Mouse (Mus musculus) megakaryocyte progenitor cell, adult 5-6 weeks (primary cell): ENCODE data around the gene Taf5l. TPM values are rescaled to one million over a fixed set of nuclear protein-coding genes. Genes with fewer than 3 reads are reported as not detected.
A peak's percentile ranks its signal among the peaks of the same experiment; 100 is the strongest.
"Not testable (repeated sequence)": the region's sequence is repeated elsewhere in the genome, so short reads cannot be mapped to it uniquely, and the experiment has no call there.

Source experiments
- ATAC-seq: replicated peaks from 2 replicates; pipeline ENCODE4 v1.8.0; 2016; ENCODE audit warnings: mild to moderate bottlenecking, moderate TSS enrichment, inconsistent platforms; ENCODE audit not compliant: poor library complexity
- total RNA-seq, 2 experiments: library from RNA; stranded (forward) in 1 of 2; stranded (reverse) in 1 of 2; fragments of 157-497, 149-512 nt in 1 of 2; fragments of 200-1000 nt in 1 of 2; gene quantifications; 2 replicates each; pipeline versions ENCODE4 v1.2.3 to v1.2.4; 2015 to 2017

The Taf5l gene
- total RNA-seq (2015) (30.5 and 32.8 TPM in 2 replicates), total RNA-seq (2017) (32.8 and 34.4 TPM in 2 replicates)

DNA sequence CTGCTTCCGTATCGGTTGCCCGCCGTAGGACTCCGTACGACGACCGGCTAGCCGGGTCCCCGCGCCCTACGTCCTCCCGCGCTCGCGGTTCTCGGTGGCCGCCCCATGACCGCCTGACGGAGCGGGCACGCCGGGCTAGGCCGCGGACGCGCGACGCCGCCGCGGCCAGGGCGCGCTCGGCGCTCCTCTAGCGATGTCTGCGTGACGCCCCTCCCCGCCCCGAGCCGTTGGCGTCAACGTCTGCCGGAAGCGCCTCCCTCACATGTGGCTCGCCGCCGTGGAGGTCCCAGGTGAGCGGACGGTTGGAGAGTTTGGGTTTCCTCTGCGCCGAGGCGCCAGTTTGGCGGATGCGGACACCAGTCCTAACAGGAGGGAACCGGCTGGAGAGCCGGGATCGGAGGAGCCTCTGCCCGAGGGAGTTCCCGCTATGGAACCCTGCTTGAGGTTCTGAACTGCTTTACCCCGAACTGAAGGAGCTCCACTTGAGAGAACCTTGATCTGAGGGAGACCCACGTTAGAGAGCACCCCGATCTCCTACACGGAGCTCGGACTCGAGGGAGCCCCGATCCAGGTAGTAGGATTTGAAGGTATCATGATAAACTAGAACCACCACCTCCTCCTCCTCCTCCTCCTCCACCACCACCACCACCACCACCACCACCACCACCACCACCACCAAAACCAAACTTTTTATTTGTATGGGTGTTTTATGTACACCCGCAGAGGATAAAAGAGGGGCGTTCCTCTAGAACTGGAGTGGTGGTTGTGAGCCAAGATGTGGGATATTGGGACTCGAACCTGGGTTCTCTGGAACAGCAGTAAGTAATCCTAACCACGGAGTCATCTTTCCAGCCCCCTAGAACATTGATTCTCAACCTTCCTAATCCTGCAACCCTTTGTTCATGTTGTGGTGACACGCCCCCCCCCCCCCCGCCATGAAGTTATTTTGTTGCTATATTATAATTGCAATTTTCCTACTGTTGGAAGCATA is at the start of gene Taf5l, which contains the start of gene Urb2:
Gene Taf5l (minus strand): TSS at position 161 of the 991 bp plus-strand sequence.
Gene Urb2 (plus strand): TSS at position 272 of the 991 bp plus-strand sequence.
- peak; percentile 90 for ATAC-seq

DNA sequence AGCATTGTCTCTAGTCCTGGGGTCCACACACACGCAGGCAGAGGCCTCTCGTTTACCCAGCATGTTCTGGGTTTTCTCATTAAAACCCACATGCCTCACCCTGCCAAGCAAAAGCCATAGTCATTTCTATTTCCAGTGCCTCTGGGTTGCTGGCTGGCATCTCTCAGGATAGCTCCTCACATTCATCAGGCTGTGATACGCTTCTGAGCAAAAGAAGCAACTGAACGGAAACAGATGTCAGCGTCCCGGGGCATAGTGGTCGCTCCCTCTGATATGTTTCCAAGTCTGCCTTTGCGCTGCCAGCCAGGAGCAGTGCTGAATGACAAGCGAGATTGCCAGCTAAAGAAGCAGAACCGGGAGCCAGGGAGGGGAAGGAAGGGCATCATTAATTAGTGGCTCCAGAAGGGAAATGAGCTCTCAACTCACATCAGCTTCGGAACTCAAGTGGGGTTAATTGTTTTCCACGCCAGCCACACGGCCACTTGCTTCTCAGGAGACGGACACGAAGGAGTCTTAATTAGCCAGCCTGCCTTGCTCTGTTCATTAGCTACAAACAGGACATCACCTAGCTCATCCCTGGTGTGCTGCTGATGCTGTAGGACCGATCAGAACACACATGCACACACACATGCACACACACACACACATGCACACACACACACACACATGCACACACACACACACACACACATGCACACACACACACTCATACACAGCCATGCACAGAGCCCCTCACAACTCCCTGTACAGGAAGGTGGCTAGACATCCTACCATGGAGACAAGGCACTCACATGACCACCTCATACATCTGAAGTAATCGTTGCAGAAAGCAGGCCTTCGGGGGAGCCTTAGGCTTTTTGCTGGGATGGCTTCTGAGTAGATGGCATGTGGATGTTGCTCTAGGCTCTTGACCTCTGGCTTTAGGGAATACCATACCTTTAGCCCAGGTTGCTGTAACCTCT is 49.4 kb upstream of the Taf5l start:
- peak; percentile 65 for ATAC-seq

DNA sequence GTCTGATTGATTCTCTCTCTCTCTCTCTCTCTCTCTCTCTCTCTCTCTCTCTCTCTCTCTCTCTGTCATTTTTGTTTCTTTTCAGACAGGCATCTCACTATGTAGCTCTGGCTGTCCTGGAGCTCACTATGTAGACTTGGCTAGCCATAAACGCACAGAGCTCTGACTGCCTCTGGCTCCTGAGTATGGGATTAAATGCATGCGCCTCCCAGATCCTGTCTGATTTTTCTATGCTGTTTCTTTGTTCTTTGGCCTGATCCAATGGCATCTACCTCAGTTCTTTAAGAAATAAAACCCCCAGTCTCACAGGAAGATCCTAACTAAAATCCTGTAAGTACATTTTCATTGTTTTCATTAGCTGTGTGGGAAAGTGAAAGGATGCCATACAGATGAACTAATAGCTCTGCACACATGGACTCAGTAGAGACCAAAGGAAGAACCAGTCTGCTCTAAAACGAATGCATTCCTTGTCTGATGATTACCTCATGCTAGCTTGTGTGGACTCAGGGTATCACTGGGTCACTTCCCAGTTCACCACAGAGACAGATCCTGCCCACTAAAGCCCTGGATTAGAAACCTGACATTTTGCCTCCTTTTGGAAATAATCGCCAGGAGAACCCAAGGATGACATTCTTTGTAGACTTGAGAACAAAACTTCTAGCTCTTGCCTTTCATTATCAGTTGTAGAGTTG is 46.0 kb upstream of the Taf5l start:
- no peak for ATAC-seq

DNA sequence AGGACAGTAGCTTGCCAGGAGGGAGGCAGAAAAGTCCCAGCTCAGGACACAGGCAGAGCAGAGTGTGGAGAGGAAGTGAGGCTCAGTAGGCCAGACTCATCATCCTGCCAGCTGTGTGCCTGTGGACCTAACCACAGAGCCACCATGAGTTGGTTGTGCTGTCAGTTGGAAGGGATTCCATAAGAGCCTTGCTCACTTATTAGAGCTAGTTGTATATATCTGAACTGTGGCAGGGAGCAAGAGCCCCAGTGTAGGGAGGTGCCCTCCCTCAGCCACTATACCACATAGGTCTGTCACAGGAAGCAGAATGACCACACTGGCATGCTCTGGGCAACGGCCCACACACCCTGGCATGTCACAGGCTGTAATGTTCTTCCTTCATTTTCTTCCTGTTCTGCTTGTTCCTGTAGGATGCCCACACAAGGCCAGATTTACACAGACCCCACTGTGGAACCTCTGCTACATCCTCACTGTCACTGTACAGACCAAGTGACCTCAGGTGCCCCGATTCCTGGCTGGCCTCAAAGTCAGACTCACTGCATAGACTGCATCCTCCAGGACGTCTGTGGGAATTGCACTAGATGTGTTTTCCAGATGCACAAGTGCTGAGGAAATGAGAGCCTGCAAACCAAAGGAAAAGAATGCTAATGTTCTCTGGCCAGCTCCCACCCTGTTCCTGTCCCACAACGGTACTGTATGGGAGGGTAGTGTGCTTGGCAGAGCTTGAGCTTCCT is 45.3 kb upstream of the Taf5l start:
- ATAC-seq: peak; percentile 79

DNA sequence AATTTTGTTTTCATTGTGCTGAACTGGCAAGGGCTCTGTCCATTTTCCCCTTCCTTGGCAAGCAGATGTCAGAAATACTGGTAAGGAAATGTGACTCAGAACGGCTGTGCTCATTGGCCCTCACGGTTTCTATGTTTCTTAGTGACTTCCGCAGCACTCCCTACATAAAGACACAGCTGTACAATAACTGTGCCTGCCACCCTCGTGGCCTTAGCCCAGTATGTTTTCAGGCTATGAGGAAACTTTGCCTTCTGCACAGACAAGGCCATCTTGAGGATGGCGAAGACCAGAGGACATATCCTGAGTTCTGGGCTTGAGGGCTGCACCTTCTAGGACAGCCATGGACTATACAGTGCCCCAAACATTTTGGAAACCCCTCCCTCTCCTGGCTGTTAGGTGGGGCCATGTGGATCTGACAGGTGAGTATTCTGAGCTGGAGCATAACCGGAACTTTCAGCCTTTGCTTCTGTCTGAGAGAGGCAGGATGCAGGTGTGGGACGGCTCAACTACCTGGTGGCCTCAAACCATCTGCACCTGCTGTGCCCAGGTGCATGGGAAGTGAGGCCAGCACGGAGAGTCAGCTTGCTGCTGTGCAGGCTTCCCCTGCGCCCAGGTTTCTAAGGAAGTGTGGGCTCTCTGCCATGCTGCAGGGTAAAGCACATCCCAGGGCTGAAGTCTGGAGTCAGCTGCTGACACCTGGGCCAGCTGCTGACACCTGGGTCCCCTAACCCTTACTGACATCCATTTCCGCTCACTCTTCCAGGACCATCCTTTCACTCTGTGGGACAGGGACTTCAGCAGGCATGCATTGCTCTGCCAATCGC is 35.8 kb upstream of the Taf5l start:
- ATAC-seq: no peak

DNA sequence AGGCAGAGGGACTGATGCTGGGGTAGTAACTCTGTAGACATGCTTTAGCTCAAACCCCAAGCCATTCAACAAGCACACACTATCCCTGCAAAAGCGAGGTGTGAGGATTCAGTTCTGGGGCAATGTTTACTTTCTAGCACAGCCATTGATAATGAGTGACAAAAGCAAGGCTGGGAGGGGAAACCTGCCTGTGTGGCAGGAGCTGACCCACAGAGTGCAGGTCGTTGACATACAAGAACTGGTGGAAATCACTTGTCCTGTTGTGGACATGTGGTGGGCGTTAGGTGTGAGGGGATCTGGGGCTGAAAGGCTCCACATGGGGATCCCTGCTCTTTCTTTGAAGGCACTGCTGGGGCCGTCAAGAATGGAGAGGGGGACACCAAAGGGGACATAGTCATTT is 31.4 kb upstream of the Taf5l start:
- ATAC-seq: no peak

DNA sequence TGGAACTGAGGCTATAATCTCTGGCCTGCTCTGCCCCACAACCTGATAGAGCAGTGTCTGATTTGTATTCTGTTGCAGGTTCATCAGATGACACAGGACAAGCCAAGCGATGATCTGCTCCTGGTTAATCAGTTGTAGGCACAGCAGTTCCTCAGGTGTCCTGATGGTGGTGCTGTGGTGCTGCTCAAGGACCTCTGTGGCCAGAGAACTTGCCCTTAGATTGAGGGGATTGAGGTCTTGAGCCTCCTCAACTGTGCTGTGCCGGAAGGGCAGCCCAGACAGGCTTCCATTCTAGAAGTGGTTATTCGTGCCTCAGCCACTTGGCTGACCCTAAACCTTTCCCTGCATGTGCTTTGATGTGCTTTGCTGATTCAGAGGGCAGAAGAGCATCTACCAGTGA is 30.9 kb upstream of the Taf5l start:
- peak; percentile 97 for ATAC-seq

DNA sequence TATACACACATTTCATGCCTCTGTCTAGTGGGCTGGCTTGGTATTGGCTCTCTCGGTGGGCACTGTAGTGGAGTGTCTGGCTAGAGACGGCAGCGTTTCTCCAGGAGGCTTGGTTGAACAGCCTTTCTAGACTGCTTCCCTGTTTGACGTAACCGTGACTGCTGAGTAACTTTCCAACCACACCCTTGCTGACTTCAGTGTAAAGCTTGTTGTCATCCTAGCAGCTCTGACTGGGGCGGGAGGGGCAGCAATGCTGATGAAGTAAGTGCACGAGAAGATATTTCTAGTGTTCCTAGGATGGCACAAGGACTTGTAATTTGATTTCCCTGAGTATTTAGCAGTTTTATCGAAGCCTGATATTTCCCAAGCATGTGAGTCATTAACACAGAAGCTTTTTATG is 24.7 kb upstream of the Taf5l start:
- ATAC-seq: no peak

DNA sequence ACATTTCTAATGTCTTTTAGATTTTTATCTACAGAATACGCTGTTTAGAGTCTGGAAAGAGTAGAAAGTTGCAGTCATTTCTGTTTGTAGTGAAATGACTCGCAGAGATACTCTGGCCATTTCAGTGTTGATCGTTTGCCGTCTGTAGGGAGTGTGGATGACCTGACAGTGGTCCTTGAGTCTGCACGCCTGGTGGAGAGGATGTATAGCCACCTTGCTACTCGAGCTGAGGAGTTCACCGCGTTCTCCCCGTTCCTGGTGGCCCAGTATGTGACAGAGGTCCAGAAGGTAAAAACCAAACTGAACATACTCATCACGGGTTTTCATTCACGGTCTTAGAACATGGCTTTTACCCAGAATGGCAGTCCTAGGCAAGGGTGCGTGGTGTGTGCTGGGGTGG is 23.7 kb upstream of the Taf5l start:
- no peak for ATAC-seq

DNA sequence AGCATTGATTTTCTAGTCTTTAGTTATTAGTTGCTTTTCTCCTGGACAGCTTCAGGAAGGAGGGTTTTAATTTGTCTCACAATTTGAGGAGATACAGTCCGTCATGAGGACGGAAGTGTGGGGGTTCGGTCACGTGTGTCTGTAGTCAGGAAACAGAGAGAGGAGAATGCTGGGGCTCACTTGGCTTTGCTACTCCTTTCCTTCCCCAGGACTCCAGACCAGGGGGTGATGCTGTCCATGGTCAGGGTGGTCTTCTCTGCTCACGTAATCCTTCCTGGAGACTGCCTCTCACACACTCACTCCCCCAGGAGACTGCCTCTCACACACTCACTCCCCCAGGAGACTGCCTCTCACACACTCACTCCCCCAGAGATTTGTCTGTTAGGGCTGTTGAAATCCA is 23.2 kb upstream of the Taf5l start:
- ATAC-seq: no peak

DNA sequence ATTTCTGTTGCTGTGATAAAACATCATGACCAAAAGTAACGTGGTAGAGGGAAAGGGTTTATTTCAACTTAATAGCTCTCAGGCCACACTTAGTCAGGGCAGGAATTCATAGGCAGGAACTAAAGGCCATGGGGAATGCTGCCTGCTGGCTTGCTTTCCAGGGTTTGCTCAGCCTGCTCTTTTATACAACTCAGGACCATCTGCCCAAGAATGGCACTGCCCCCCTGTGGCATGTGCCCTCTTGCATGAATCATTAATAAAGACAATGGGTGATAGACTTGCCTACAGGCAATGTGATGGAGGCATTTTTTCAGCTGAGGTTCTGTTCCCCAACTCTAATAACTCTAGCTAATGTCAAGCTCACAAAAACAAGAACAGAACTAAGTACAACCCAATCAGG is 21.0 kb upstream of the Taf5l start:
- ATAC-seq: no peak

DNA sequence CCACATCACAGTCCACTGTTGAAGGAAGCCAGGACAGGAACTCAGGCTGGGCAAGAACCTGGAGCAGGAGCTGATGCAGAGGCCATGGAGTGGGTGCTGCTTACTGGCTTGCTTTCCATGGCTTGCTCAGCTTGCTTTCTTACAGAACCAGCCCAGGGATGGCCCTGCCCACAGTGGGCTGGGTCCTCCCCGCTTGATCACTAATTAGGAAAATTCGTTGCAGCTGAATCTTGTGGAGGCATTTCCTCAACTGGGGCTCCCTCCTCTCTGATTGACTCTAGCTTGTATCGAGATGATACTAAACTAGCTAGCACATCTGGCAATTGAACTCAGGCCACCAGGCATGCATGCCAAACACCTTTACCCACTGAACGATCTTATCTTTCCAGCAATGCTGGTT is 18.2 kb upstream of the Taf5l start:
- ATAC-seq: no peak

DNA sequence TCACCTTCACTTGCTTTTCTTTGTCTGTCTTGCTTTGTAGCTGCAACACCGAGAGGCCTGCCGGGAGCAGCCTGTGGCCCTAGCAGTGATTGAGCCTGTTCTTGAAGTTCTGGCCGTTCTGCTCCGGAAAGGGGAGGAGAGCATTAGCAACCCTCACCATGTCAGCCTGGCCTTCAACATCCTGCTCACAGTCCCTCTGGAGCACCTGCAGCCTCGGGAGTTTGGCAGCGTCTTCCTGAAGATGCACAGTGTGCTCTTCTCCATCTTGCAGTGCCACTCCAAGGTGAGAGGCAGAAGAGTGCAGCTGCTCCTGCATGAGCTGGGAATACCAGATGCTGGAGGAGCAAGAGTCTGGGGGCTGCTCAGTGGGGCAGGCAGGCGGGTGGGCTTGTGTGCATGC is 16.9 kb upstream of the Taf5l start:
- ATAC-seq: no peak

DNA sequence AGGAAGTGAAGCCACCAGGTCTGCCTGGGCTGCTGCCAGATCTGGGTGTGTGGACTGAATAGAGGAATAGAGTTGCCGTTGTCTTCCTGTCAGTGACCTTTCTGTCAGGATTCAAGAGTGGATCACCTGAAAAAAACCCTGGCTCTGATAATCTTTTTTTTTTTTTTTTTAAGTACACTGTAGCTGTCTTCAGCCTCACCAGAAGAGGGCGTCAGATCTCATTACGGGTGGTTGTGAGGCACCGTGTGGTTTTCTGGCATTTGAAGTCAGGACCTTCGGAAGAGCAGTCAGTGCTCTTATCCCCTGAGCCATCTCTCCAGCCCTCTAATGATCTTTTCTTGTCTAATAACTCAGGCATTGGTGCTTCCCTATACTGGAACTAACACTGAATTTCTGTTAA is 12.2 kb upstream of the Taf5l start:
- ATAC-seq: no peak

DNA sequence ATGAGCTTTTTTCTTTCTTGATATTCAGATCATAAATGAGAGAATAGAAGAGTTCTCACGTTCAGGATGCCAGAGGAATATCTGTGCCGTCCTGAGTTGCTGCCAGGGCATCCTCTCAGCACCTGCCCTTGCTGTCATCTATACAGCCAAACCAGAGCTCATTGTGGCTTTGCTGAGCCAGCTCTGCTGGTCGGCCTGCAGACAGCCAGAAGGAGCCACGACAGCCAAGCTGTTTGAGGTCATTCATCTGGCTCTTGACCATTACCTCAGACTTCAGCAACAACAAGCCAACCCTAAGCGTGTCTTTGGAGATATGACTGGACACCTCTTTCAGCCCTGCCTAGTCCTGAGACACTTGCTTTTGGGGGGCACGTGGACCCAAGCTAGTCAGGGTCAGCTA is 6.6 kb upstream of the Taf5l start:
- ATAC-seq: no peak

DNA sequence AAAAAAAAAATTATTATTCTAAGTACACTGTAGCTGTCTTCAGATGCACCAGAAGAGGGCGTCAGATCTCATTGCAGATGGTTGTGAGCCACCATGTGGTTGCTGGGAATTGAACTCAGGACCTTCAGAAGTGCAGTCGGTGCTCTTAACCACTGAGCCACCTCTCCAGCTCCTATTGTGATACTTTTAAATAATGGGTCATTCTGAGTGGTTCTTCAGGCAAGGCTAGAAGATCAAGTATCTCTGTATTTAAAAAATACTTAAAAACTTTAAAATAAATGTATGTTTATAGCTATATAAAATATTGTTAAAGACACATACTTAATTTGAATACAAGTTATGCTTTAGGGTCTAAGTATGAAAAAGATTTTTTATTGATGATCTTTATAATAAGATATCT is 5.1 kb upstream of the Taf5l start:
- ATAC-seq: not testable (repeated sequence)

DNA sequence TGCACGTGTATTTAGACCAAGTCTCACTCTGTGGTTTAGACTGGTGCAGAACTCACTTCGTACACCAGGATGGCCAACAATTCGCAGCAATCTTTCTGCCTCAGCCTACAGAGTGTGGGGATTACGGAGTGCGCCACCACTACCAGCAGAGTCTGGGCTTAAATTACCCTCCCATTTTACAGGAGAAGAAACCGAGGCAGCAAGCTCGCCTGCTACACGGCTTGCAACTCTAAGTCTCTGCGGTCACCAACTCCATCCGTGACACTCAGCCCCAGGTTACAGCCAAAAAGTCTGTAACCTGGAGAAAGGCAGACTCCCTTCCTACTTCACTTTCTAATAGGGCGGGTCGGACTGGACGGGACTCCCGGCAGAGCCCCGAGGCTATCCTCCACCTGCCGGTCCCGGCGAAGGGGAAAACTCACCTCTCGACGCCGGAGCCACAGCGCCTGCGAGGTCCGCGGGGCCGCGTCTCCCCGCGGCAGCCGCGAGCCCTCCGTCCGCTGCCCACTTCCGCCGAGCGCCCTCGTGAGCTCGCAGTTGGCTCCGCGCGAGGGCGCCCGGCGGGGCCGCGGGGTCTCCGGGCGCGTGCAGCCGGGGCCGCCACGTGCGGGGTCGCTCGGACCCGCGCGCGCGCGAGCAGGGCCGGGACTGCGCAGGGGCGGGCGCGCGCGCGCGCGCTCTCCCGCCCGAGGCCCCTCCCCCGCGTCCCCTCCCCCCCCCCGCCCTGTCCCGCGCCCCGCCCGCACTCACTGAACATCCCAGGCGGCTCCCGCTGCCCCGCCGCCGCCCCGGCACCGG is 559 bp downstream of the Taf5l start:
- ATAC-seq: peak; percentile 46

DNA sequence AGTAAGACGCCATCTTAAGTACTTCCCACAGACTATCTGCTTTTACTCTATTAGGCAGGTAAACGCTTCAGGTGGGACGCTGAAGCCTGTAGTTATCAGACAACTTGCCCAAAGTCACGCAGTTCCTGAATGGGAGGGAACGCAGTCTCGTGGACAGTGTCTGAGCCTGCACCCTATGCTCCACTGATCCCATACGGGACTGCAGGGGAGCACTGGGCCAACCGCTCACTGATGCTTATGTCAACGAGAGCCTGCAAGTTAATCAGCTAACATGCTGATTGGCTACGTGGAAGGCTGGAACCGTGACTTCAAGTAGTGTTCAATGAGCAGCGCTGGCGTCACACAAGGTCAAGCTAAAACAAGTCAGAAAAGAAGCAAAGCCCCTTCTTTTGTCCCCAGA is 1.4 kb downstream of the Taf5l start:
- ATAC-seq: peak; percentile 63
